Mouse (Mus musculus): ENCODE measurements at regions not wholly inside any gene's neighbourhood (a gene's known extent, or its start where the extent isn't known, plus 50 kb on each side); places are given as distances from the start of the nearest gene placed in this dataset.

DNA sequence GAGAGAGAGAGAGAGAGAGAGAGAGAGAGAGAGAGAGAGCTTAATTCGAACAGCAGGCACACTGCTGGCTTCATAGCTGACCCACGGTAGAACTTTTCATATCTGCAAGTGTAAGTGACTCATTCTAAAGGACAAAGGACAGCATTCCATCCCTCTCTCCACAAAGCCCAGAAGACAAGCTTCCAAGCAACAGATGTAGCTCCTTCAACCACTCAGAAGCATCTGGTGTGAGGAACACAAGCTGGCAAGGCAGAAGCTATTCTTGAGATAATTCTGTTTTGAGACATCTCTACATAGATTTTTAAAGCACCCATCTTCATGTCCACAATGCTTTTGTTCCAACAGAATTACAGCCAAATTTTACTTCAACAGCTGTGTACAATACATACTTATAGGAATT lies 294.2 kb upstream of the Gria1 start:
- DNase-seq (ENCODE audit: low spot score in 2 of 2): peak; percentile 35 to 50
- Histone ChIP-seq H3K4me3 (no peak overlapping the region), H3K27ac (peak overlapping the region; percentile 51; the same call in 1 of the 2 replicates)
- TF ChIP-seq CTCF (conservative IDR thresholded peaks at IDR 0.05): no peak

DNA sequence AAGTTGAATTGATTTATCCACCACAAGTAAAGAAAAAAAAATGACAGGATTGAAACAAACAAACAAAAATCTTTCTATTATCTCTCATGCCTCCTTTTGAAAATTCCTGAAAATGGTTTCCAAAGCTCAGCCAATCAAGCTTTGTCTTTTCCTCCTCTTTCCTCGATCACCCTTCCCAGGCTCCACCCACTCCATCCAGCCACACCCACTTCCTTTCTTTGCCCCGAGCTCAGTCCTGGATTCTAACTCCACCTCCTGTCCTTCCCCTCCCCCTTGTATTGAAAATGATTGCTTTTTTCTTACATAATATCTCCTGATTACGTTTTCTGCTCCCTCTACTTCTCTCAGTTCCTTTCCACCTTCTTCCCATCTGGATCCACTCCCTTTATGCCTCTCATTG lies 286.0 kb upstream of the Gria1 start:
- no peak for TF ChIP-seq CTCF (conservative IDR thresholded peaks at IDR 0.05)
- Histone ChIP-seq H3K4me3 (no peak overlapping the region), H3K27ac (no peak overlapping the region)
- DNase-seq (ENCODE audit: low spot score in 2 of 2): no peak

DNA sequence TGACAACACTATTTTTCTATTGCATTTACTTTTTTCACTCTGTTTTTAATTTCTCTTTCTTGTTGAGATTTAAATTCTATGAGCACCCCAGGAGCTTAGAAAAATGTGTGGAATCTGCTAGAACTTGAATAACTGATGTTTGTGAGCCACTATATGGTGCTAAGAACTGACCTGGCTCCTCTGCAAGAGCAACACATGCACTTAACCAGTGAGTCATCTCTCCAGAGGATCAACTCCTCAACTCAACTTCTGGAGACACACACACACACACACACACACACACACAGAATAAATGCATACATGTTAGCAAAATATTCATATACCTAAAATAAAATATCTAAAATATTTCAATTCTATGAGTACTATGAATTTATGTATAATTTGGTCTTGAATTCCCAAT lies 285.0 kb upstream of the Gria1 start:
- Histone ChIP-seq H3K27ac (no peak overlapping the region), H3K4me3 (no peak overlapping the region)
- no peak for TF ChIP-seq CTCF (conservative IDR thresholded peaks at IDR 0.05)
- DNase-seq (ENCODE audit: low spot score in 2 of 2): no peak

DNA sequence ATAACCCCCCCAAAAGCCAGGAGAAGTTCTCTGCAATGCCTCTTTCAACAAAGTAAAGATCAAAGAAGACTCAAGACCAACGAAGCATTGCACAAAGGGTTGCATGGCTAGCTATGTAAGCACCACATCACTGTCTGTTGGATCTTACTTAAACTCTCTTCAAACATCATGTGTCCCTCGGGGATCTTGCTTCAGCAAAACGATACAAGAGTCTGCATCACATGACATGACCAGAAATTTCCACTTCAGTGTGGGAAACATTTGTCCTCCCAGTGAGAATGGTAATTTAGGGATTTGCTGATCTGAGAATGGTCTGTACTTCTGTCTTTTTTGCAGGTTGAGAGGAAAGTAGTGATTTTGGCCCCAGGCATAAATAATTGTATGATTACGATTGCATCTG lies 283.6 kb upstream of the Gria1 start:
- Histone ChIP-seq H3K27ac (no peak overlapping the region), H3K4me3 (no peak overlapping the region)
- DNase-seq (ENCODE audit: low spot score in 2 of 2): no peak
- no peak for TF ChIP-seq CTCF (conservative IDR thresholded peaks at IDR 0.05)

- Histone ChIP-seq H3K4me3 (no peak overlapping the region), H3K27ac (peak overlapping the region; percentile 10; the same call in 1 of the 2 replicates)
- no peak for TF ChIP-seq CTCF (conservative IDR thresholded peaks at IDR 0.05)
- no peak for DNase-seq (ENCODE audit: low spot score in 2 of 2)
Measured at GRCm38 (mm10) chr11:56728204-56729002, 282.8 kb upstream of the Gria1 start.

DNA sequence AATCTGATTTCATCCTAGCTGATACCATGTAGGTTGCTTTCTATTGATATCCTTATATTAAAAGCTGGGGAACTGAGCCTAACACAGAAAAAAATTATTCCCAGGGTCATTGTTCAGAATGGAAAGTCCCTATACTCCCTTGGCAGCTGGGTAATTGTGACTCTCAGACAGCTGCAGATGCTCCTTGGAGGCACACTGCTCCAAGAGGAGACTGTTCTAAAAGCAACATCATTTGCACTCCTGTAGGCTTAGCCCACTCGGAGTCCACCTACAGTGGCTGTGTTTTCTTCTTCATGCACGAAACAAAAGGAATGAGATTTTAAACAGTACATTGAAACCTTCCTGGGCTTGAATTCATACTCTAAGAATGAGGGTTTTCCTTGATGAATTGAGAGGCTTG lies 269.3 kb upstream of the Gria1 start:
- TF ChIP-seq CTCF (conservative IDR thresholded peaks at IDR 0.05): no peak
- DNase-seq (ENCODE audit: low spot score in 2 of 2): no peak
- Histone ChIP-seq H3K27ac (no peak overlapping the region; the same call in 1 of the 2 replicates), H3K4me3 (no peak overlapping the region)

DNA sequence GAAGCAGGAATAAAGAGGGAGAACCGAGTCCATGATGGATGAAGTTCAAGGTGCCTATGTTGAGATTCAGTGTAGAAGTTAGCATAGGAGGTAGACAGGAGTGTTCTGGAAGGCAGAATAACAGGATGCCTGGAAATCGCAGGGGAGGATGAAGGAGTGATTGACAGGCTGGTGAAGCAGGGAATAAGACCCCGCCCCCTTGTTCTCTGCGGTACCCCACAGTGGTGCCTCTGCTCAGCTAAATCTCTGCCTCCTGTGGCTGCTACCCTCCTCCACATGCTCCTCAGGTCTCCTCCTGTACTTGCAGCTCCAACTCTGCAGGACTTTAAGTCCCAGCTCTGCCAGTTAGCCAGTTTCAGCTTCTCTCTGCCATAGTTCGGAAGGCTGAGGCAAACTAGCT lies 261.2 kb upstream of the Gria1 start:
- H3K4me3 ChIP-seq: no peak overlapping the region
- H3K27ac ChIP-seq: peak overlapping the region; percentile 62; the same call in 1 of the 2 replicates
- no peak for TF ChIP-seq CTCF (conservative IDR thresholded peaks at IDR 0.05)
- no peak for DNase-seq (ENCODE audit: low spot score in 2 of 2)

GRCm38 (mm10) chr11:56750639-56751038 lies 260.5 kb upstream of the Gria1 start:
- peak overlapping the region; percentile 62; the same call in 1 of the 2 replicates for H3K27ac ChIP-seq
- no peak overlapping the region for H3K4me3 ChIP-seq
- DNase-seq (ENCODE audit: low spot score in 2 of 2): no peak
- no peak for TF ChIP-seq CTCF (conservative IDR thresholded peaks at IDR 0.05)

- DNase-seq (ENCODE audit: low spot score in 2 of 2): no peak
- TF ChIP-seq CTCF (conservative IDR thresholded peaks at IDR 0.05): no peak
- H3K4me3 ChIP-seq: no peak overlapping the region
- peak overlapping the region; percentile 82 for H3K27ac ChIP-seq
Measured at GRCm38 (mm10) chr11:56751918-56752317, 259.3 kb upstream of the Gria1 start.

GRCm38 (mm10) chr11:56753699-56754098 lies 257.5 kb upstream of the Gria1 start:
- Histone ChIP-seq H3K4me3 (no peak overlapping the region), H3K27ac (peak overlapping the region; percentile 82)
- DNase-seq (ENCODE audit: low spot score in 2 of 2): peak; percentile 31 to 72
- no peak for TF ChIP-seq CTCF (conservative IDR thresholded peaks at IDR 0.05)

DNA sequence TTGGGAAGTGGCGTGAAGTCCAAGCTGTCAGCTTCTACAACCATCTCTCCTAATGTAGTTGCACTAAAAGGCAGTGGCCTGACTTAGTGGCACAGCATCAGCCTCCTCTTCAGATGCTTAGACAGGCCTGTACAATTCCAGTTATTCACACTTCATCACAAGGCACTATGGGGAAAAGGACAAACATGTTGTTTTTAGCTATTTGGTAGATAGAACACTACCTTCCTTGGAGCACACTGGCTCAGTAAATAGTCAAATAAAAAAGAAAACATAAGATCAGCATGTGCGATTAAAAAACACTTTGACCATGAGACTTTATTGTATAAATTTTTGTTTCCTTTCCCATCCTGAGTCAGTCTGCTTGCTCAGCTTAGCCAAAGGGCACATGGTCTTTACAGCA lies 250.7 kb upstream of the Gria1 start:
- no peak overlapping the region for H3K4me3 ChIP-seq
- no peak for TF ChIP-seq CTCF (conservative IDR thresholded peaks at IDR 0.05)
- no peak for DNase-seq (ENCODE audit: low spot score in 2 of 2)
- H3K27ac ChIP-seq: peak overlapping the region; percentile 89

- peak; percentile 80 to 84 for DNase-seq (ENCODE audit: low spot score in 2 of 2)
- H3K27ac ChIP-seq: peak overlapping the region; percentile 89
- TF ChIP-seq CTCF (conservative IDR thresholded peaks at IDR 0.05): no peak
- H3K4me3 ChIP-seq: no peak overlapping the region
Measured at GRCm38 (mm10) chr11:56762467-56763120, 248.6 kb upstream of the Gria1 start.

- no peak for TF ChIP-seq CTCF (conservative IDR thresholded peaks at IDR 0.05)
- DNase-seq (ENCODE audit: low spot score in 2 of 2): peak; percentile 44 to 84
Measured at GRCm38 (mm10) chr11:56767424-56767823, 243.8 kb upstream of the Gria1 start.

DNA sequence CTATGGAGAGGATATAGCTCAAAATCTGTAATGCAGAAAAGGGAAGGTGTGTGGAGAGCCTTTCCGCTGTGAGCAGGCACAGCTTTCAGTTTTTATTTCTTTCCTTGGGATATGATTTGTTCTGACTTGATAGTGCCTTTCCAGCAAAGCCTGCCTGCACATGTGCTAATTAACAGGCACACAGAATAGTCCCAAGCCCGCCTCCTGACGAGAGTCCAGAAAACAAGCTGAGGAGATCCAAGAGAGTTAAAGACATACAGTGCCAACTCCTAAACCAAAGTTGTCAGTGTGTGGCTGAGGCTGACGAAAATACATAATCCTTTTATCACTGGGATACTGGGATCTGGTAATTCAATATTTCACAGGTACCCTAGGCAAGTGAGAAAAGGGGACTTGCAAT lies 224.8 kb upstream of the Gria1 start:
- TF ChIP-seq CTCF (conservative IDR thresholded peaks at IDR 0.05): no peak
- Histone ChIP-seq H3K27ac (no peak overlapping the region), H3K4me3 (no peak overlapping the region)
- peak in 1 of 2 experiments; percentile 26 for DNase-seq (ENCODE audit: low spot score in 2 of 2)

More at GRCm38 (mm10) chr11:56767424-56767823, 243.8 kb upstream of the Gria1 start:
- H3K4me3 ChIP-seq: no peak overlapping the region
- H3K27ac ChIP-seq: peak overlapping the region; percentile 89
